Mouse (Mus musculus) cerebellum, adult 8-10 months (tissue): Measurements from ENCODE around the gene Prdx3.

Experiments used
- DNase-seq: peaks from one replicate; pipeline ENCODE4 v3.0.0; 2022

Prdx3 gene

GRCm38 (mm10) chr19:60860868-60861700 lies 13.3 kb downstream of the Prdx3 start, which contains the start of gene Sfxn4:
Gene Sfxn4, minus strand, starts transcription at chr19:60861479.
- DNase-seq, result peak; percentile 87

DNA sequence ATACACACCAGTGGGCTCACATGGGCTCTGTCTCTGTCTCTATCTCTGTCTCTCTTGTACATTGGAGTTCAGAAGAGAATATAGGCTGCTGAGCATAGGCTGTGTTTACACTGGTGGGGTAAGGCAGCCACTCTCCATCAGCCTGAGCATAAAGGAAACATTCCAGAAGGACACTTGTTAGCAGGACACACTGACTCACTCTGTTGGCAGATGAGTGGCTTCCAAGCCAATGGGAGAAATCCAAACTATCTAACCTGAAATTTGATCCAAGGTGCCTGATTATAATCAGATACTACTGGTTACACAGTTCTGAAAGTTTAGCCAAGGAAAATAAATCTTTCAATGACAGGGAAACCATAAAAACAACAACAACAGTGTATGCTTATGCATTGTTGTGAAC lies 28.6 kb downstream of the Prdx3 start:
- no peak for DNase-seq

- DNase-seq, result no peak
Observed at GRCm38 (mm10) chr19:60843324-60843723, 31.0 kb downstream of the Prdx3 start.

DNA sequence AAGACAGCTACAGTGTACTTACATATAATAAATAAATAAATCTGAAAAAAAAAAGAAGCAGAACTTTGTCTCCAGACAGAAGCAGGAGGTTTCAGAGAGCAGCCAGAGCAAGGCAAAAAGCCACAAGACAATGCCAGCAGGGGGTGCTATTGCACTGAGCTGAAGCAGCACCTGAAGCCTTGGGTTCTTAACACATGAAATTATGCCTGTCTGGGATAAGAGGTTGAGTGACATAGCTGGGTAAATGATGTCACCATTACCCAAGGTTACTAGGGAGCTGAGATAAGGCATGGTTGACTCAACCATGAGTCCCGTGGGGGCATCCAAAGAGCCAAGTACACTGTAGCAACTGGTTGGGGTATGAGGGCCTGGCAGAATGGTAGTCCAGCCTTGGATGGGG lies 36.6 kb downstream of the Prdx3 start:
- DNase-seq, result peak; percentile 61

- no peak for DNase-seq
Observed at GRCm38 (mm10) chr19:60818677-60819076, 55.7 kb downstream of the Prdx3 start.
